Mouse (Mus musculus): ENCODE results near the gene Arsb.

Gene Arsb

GRCm38 (mm10) chr13:93922566-93922910 lies 151.1 kb downstream of the Arsb start:
- DNase-seq (ENCODE audit: low spot score): no peak

DNA sequence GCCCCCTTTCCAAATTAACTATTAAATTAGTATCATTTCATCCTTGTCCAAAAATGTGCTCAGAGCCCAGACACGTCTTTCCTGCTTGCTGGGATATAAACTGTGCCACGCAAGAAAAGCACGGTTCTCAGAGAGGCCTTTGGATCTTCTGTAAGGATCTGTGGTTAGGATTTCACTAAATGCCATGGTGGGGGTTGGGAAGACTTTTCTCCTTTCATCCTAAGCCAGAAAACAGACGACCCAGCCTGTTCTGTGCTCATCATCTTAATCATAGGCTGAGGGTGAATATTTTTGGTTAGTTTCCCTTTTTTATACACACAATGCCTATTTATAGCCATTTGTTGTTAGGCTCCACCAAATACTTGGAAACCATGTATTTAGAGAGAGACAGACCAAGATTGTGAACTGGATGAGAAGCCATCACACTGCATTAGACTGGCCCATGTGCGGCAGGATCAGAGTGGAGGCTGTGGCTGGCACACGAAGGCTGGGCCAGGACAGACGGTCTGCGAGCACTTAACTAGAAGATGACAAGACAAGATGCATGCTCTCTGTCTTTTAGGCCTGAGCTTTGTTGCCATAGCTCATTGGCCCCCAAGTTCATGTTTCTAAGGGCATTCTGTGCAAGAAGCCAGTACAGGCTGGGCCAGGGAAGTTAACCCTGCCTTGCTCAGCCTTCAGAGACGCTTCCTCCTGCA lies 153.5 kb downstream of the Arsb start:
- no peak for DNase-seq (ENCODE audit: low spot score)

DNA sequence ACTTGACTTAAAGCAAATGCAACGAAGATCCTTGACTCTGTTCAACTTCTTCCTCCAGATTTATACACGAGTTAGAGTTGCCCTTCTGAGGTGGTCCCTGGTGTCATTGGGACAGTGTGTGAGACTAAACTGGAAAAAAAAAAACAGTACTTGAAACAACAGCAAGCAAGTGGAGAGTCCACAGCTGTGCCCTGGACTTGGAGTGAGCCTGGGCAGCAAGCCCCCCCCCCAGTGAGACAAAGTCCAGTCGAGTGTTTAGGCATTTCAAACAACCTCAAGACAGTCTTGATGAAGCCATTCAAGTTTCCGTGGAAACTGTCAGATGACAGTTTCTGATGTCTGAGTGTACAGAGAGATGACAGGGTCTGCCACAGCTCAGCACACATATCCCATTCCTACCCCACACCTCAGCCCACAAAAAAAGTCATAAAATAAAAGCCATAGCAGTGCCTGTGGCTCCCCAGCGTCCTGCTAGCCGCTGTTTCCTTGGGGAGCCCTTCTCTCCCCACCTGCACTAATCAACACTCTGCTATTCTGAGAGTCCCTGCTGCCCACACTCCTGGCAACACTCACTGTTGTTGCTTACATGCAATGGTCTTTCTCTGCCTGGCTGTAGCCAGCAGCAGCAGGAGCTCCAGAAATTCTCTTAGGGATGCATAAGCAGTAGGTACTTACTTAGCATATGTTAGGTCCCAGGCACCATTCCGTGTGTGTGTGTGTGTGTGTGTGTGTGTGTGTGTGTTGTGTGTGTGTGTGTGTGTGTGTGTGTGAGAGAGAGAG lies 159.3 kb downstream of the Arsb start:
- no peak for DNase-seq (ENCODE audit: low spot score)

DNA sequence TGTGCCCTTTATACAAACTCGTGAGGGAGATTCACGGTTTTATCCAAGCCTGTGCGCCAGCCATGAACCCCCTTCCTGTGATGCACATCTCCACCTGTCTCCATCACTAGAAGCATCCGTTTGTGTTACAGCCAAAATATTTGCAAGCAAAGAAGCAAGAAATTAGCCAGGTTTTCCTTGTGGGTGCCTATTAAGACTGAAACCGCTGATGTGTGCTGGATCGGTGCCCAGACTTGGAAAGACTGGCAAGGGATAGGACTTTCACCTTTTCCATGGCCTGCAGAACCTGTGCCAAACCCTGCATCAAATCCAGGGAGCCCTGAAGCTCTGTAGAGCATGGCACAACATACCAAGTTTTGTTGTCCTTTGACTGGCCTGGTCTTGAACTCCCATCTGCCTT lies 165.0 kb downstream of the Arsb start:
- no peak for DNase-seq (ENCODE audit: low spot score)

DNA sequence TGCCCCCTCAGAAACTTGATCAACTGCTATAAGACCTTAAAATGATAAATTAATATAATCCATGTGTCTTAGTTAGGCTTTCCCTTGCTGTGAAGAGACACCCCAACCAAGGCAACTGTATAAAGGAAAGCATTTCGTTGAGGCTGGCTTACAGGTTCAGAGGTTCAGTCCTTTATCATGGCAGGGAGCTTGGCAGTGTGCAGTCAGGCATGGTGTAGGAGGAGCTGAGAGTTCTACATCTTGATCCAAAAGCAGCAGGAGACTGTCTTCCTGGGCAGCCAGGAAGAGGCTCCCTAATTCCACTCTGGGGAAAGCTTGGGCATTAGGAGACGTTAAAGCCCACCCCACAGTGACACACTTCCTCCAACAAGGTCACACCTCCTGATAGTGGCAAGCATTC lies 166.7 kb downstream of the Arsb start:
- DNase-seq (ENCODE audit: low spot score): no peak

GRCm38 (mm10) chr13:93939363-93940127 lies 168.1 kb downstream of the Arsb start:
- peak; percentile 59 for DNase-seq (ENCODE audit: low spot score)

DNA sequence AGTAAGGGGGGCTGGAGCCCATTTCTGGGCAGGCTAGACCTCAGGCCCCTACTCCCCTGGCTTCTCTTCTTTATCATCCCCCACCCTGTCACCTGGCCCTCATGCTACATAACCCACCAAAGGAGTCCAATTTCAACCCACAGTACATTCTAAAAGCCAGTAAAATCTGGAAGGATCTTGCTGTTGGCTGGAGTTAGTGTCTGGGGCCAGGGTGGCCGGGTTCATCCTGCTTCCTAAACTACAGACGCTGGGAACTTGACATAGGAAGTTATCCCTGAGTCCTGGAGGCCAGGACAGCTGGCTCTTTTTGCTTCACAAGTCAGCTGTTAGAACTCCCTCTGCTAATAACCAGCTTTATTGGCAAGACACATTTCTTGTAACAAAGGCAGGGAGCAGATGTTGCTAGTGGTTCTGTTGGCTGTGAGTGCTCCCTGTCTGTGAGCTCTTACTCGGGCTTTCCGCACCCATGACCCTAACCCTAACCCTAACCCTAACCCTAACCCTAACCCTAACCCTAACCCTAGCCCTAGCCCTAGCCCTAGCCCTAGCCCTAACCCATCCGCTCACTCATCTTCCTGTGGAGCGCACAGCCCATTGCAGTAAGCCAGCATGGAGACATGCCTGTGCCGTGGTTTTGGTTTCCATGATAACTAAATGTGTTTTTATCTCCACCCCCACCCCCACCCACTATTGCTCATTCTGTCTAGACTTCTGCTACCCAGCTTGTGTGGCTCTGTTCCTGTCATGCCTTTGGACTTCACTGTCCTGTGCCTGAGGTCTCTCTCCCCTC lies 169.5 kb downstream of the Arsb start:
- no peak for DNase-seq (ENCODE audit: low spot score)

DNA sequence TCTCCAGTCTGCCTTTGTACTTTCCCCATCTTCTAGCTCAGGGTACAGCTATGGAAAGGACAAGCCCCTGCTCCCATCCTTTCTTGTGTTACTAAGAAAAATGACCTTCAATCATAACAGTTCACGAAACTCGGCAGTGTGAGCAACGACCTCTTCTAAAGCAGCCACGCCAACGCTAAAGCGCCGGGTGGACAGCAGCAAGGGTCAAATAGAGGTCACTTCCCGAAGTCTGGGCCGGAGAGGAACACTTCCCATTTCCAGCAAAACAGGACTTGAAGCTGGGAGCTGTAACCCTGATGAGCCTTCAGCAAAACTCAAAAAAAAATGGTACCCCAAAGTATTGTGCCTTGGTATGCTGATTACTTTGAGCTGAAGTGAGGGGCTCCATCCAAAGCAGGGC lies 179.6 kb downstream of the Arsb start:
- no peak for DNase-seq (ENCODE audit: low spot score)

GRCm38 (mm10) chr13:93951555-93951954 lies 180.1 kb downstream of the Arsb start:
- no peak for DNase-seq (ENCODE audit: low spot score)

GRCm38 (mm10) chr13:93952466-93952865 lies 181.0 kb downstream of the Arsb start:
- DNase-seq (ENCODE audit: low spot score): no peak

GRCm38 (mm10) chr13:93957907-93958306 lies 186.5 kb downstream of the Arsb start:
- DNase-seq (ENCODE audit: low spot score): no peak

DNA sequence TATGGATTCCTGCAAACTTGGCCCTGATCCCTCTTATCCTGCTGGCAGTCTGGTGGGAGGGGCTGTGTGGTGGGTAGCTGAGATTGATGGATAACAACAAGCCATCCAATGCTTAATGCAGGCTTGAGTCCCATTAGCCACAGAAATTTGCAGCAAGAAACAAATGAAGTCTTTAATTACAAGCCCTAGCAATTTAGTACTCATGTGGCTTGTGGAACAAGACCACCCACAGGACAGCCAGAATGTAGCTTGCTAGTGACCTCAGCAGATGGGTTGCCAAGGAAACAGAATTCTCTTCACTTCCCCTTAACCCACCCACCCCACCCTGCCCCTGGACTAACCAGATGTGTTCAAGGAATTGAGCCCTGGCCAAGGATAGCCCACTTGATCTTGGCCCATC lies 194.8 kb downstream of the Arsb start:
- no peak for DNase-seq (ENCODE audit: low spot score)

- DNase-seq (ENCODE audit: low spot score): peak; percentile 64
These were observed 195.7 kb downstream of the Arsb start for GRCm38 (mm10) chr13:93967138-93967537.

GRCm38 (mm10) chr13:93970115-93970514 lies 198.7 kb downstream of the Arsb start:
- DNase-seq (ENCODE audit: low spot score): no peak

GRCm38 (mm10) chr13:93972423-93972822 lies 201.0 kb downstream of the Arsb start:
- DNase-seq (ENCODE audit: low spot score): no peak

- DNase-seq (ENCODE audit: low spot score): no peak
These were observed 204.2 kb downstream of the Arsb start for GRCm38 (mm10) chr13:93975668-93976067.

DNA sequence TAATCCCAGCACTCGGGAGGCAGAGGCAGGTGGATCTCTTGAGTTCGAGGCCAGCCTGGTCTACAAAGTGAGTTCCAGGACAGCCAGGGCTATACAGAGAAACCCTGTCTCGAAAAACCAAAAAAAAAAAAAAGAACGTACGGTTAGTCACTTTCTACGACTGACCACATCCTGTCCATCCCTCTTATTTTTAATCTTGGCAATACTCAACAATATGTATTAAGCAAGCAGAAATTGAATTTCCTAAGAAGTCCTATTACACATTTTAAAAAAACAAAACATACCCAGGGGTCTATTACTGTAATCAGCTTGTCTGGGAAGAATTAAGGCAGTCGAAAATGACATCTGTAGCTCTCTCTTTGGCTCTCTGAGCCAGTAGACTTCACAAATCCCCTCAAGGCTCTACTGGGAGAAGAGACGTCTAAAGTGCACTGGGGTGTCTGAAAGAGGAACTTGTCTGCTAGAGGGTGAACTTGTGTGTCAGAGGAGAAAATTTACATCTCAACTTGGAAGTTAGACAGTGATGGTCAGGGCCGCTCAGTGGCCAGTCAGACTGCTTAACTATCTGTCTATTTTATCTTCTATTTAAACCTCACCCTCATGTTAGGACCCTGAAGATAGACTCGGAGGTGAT lies 205.6 kb downstream of the Arsb start:
- no peak for DNase-seq (ENCODE audit: low spot score)

- DNase-seq (ENCODE audit: low spot score): no peak
These were observed 207.5 kb downstream of the Arsb start for GRCm38 (mm10) chr13:93978703-93979495.

DNA sequence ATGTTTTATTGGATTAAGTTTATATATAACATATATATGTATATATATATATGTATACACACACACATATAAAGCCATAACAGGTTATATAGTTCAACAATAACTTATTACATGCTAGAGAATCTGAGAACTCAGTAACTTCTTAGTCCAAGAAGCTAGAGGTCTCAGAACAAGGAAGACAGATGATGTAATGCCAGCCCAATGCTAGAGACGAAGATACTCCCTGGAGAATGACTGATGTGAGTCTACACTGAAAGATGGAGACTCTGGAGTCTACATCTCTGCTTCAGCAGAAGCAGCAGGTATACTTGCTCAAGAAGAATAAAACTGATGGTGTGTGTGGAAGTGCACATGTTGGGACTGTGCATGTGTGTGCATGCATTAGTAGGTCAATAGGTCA lies 208.3 kb downstream of the Arsb start:
- no peak for DNase-seq (ENCODE audit: low spot score)

- no peak for DNase-seq (ENCODE audit: low spot score)
These were observed 213.1 kb downstream of the Arsb start for GRCm38 (mm10) chr13:93984521-93984920.

- DNase-seq (ENCODE audit: low spot score): no peak
These were observed 213.8 kb downstream of the Arsb start for GRCm38 (mm10) chr13:93985181-93985580.

All from testis, postnatal 10 days (tissue).